Mouse (Mus musculus): ENCODE measurements around the gene Tmem107. TPM values are rescaled to one million over a fixed set of nuclear protein-coding genes. Genes with fewer than 3 reads are reported as not detected.

The Tmem107 gene
- total and polyA plus RNA-seq, 3 experiments = 22.6 to 31.3 (median 30.1) TPM

DNA sequence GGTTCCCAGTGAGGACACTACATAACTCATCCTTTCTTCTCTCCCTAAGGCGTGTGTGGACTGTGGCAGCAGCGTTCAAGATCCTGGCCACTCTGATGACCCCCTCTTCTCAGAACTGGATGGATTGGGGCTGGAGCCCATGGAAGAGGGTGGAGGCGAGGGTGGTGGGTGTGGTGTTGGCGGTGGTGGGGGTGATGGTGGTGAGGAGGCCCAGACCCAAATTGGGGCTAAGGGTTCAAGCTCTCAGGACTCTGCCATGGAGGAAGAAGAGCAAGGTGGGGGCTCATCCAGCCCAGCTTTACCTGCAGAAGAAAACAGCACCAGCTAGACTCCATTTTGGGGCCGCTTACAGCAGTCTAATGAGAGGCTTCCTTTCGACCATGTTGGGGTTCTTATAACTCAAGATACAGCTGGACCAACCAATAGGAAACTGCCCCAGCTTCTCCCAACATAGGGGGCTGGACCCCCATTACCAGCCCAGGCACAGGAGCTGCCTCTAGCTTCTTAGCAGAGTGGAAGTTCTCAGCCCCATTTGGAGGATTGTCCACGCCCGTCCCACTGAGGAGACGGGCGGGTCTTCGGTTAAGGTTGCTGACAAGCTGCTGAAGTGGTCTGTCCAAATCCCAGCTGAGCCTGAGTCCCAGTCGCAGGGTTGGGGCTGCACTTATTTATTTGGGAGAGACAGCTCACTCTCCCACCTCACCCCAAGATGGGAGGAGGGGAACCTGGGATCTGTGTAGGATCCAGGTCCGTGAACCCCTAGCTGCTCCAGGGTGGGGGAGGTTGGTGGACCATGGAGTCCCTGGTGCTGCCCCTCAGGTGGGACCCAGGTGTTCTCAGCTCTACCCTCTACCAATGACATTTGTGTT lies 38.7 kb downstream of the Tmem107 start:
- TF ChIP-seq CTCF (conservative IDR thresholded peaks at IDR 0.05 in 1 of 2, IDR thresholded peaks at IDR 0.05 in 1 of 2; ENCODE audit: low read depth in 2 of 2, low read length in 2 of 2) = no peak
- no peak for TF ChIP-seq MAZ (IDR thresholded peaks at IDR 0.05; ENCODE audit: low read depth, low read length)
- no peak for TF ChIP-seq JUND (conservative IDR thresholded peaks at IDR 0.05; ENCODE audit: low read depth, low read length)
- TF ChIP-seq ZKSCAN1 (IDR thresholded peaks at IDR 0.05; ENCODE audit: borderline replicate concordance, low read depth, low read length) = no peak
- TF ChIP-seq BHLHE40 (IDR thresholded peaks at IDR 0.05; ENCODE audit: low read depth, low read length) = no peak
- TF ChIP-seq SMC3 (IDR thresholded peaks at IDR 0.05; ENCODE audit: low read depth, low read length) = no peak
- no peak for TF ChIP-seq USF2 (conservative IDR thresholded peaks at IDR 0.05; ENCODE audit: low read depth, low read length)
- no peak for TF ChIP-seq MAFK (IDR thresholded peaks at IDR 0.05; ENCODE audit: insufficient replicate concordance, low read length)
- TF ChIP-seq MXI1 (IDR thresholded peaks at IDR 0.05; ENCODE audit: low read depth, low read length) = no peak
- TF ChIP-seq ZC3H11A (IDR thresholded peaks at IDR 0.05; ENCODE audit: low read depth, low read length) = no peak
- no peak for TF ChIP-seq MYC (IDR thresholded peaks at IDR 0.05; ENCODE audit: low read depth, low read length)
- TF ChIP-seq HCFC1 (IDR thresholded peaks at IDR 0.05; ENCODE audit: low read depth, low read length) = no peak
- no peak for TF ChIP-seq UBTF (IDR thresholded peaks at IDR 0.05; ENCODE audit: low read depth, low read length)
- TF ChIP-seq MEF2A (IDR thresholded peaks at IDR 0.05; ENCODE audit: borderline replicate concordance, low read depth, low read length) = no peak
- no peak for TF ChIP-seq NELFE (IDR thresholded peaks at IDR 0.05; ENCODE audit: low read depth, low read length)
- no peak overlapping the region for H3K4me3 ChIP-seq (replicated peaks in 1 of 3; ENCODE audit: low read depth in 2 of 3, low read length in 2 of 3, poor library complexity in 1 of 3)
- H3K9ac ChIP-seq (ENCODE audit: insufficient read depth, low read depth) = no peak overlapping the region
- peaks cover 35% of the 10 kb centered on the region for H3K27me3 ChIP-seq (replicated peaks)
- H3K4me1 ChIP-seq (ENCODE audit: control insufficient read depth in 1 of 2, insufficient read depth in 2 of 2) = peaks cover 0 to 18% of the 10 kb centered on the region in 2 experiments; a peak in 2 of 4 replicates
- no peaks in the 10 kb centered on the region for H3K79me2 ChIP-seq (replicated peaks; ENCODE audit: control insufficient read depth, extremely low read depth, insufficient read depth, poor library complexity, severe bottlenecking)
- H3K36me3 ChIP-seq (replicated peaks in 1 of 2; ENCODE audit: control insufficient read depth in 1 of 2, insufficient read depth in 1 of 2, low read length in 1 of 2) = peaks cover 52 to 58% of the 10 kb centered on the region in 2 experiments
- no peak overlapping the region for H3K27ac ChIP-seq (ENCODE audit: insufficient read depth, low read depth)
- dilution Hi-C loops (cut with MboI; ENCODE audit: extremely low pct_ligation_motif_present, extremely low pct_unique_long_range_greater_than_20kb, low sequenced_read_pairs) (no loop called here), in situ Hi-C loops (cut with MboI; ENCODE audit: low pct_ligation_motif_present, low pct_unique_long_range_greater_than_20kb, low sequenced_read_pairs) (no loop called here)
- H3K9me3 ChIP-seq (replicated peaks; ENCODE audit: low read length) = no peaks in the 10 kb centered on the region
- DNase-seq (ENCODE audit: extremely low read depth) = no peak
- no peak overlapping the region for H3K4me2 ChIP-seq (ENCODE audit: insufficient read depth, low read depth, poor library complexity, severe bottlenecking)

DNA sequence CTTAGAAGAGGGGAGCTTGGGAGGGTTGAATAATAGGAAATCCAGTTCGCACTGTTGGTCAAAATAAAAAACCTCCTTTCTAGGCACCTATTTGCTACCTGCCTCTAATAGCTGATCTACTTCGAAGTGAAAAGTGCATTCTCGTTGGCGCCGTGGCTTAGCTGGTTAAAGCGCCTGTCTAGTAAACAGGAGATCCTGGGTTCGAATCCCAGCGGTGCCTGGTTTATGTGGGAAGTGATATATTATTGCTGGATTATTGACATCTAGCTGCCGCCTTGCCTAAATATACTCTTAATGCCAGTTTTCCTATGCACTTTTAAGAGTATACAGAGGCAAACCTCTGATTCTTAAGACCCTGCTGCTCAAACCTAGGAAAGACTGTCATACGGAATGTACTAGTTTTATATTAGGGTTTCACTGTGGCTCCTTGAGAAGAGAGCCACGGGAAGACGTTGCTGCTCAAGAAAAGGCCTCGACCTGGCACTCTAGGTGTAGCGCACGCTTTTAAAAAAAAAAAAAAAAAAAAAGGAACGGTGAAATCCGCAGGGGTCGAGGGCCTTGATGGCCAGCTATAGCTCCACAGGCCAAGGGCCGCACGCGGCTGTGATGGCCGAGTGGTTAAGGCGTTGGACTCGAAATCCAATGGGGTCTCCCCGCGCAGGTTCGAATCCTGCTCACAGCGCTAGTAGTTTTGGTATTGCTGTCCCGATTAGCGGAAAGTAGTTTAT lies 39.9 kb downstream of the Tmem107 start:
- Histone ChIP-seq H3K9ac (ENCODE audit: insufficient read depth, low read depth) (peak overlapping the region; percentile 36; the same call in 1 of the 2 replicates), H3K9me3 (replicated peaks; ENCODE audit: low read length) (no peaks in the 10 kb centered on the region), H3K4me2 (ENCODE audit: insufficient read depth, low read depth, poor library complexity, severe bottlenecking) (peak overlapping the region; percentile 60), H3K27ac (ENCODE audit: insufficient read depth, low read depth) (no peak overlapping the region), H3K36me3 (replicated peaks in 1 of 2; ENCODE audit: control insufficient read depth in 1 of 2, insufficient read depth in 1 of 2, low read length in 1 of 2) (peaks cover 40 to 45% of the 10 kb centered on the region in 2 experiments), H3K79me2 (replicated peaks; ENCODE audit: control insufficient read depth, extremely low read depth, insufficient read depth, poor library complexity, severe bottlenecking) (no peaks in the 10 kb centered on the region), H3K27me3 (replicated peaks) (peaks cover 47% of the 10 kb centered on the region), H3K4me1 (ENCODE audit: control insufficient read depth in 1 of 2, insufficient read depth in 2 of 2) (peaks cover 0 to 20% of the 10 kb centered on the region in 2 experiments; a peak in 2 of 4 replicates), H3K4me3 (replicated peaks in 1 of 3; ENCODE audit: low read depth in 2 of 3, low read length in 2 of 3, poor library complexity in 1 of 3) (peak overlapping the region in 2 of 3 experiments; percentile 34 to 35)
- peak; percentile 93 for DNase-seq (ENCODE audit: extremely low read depth)
- dilution Hi-C loops (cut with MboI; ENCODE audit: extremely low pct_ligation_motif_present, extremely low pct_unique_long_range_greater_than_20kb, low sequenced_read_pairs) (no loop called here), in situ Hi-C loops (cut with MboI; ENCODE audit: low pct_ligation_motif_present, low pct_unique_long_range_greater_than_20kb, low sequenced_read_pairs) (no loop called here)
- TF ChIP-seq GABPA (IDR thresholded peaks at IDR 0.05; ENCODE audit: insufficient replicate concordance, low read depth, low read length) = no peak
- TF ChIP-seq SIN3A (IDR thresholded peaks at IDR 0.05; ENCODE audit: low read length) = peak; percentile 76
- TF ChIP-seq TCF12 (IDR thresholded peaks at IDR 0.05; ENCODE audit: low read depth, low read length) = peak; percentile 51; the same call in 1 of the 2 replicates
- TF ChIP-seq BHLHE40 (IDR thresholded peaks at IDR 0.05; ENCODE audit: low read depth, low read length) = peak; percentile 81
- TF ChIP-seq MYC (IDR thresholded peaks at IDR 0.05; ENCODE audit: low read depth, low read length) = peak; percentile 79; the same call in 1 of the 2 replicates
- TF ChIP-seq ETS1 (conservative IDR thresholded peaks at IDR 0.05; ENCODE audit: low read depth, low read length) = peak; percentile 43; the same call in 1 of the 2 replicates
- TF ChIP-seq ELF1 (IDR thresholded peaks at IDR 0.05; ENCODE audit: low read depth, low read length) = peak; percentile 93
- peak; percentile 98 for TF ChIP-seq POLR2AphosphoS2 (IDR thresholded peaks at IDR 0.05; ENCODE audit: low read depth, low read length)
- TF ChIP-seq IRF4 (IDR thresholded peaks at IDR 0.05; ENCODE audit: low read depth, low read length) = peak; percentile 75; the same call in 1 of the 2 replicates
- no peak for TF ChIP-seq USF1 (IDR thresholded peaks at IDR 0.05; ENCODE audit: low read depth, low read length)
- TF ChIP-seq RAD21 (IDR thresholded peaks at IDR 0.05; ENCODE audit: low read depth, low read length) = no peak; the same call in 1 of the 2 replicates
- no peak for TF ChIP-seq ZKSCAN1 (IDR thresholded peaks at IDR 0.05; ENCODE audit: borderline replicate concordance, low read depth, low read length)
- TF ChIP-seq CHD1 (IDR thresholded peaks at IDR 0.05; ENCODE audit: low read depth, low read length) = no peak
- no peak for TF ChIP-seq PAX5 (IDR thresholded peaks at IDR 0.05; ENCODE audit: low read length)
- TF ChIP-seq E2F4 (IDR thresholded peaks at IDR 0.05; ENCODE audit: insufficient replicate concordance, low read depth, low read length) = peak; percentile 88; the same call in 1 of the 2 replicates
- TF ChIP-seq SMC3 (IDR thresholded peaks at IDR 0.05; ENCODE audit: low read depth, low read length) = peak; percentile 24; the same call in 1 of the 2 replicates
- TF ChIP-seq EP300 (IDR thresholded peaks at IDR 0.05; ENCODE audit: low read length) = no peak
